Mouse (Mus musculus) liver, embryonic 15.5 days (tissue): Measurements from ENCODE around the gene Cdca8. TPM values are rescaled to one million over a fixed set of nuclear protein-coding genes. Genes with fewer than 3 reads are reported as not detected.

ENCODE experiments used
- ATAC-seq: fragments of 200-750 bp; cut with Nextera tagmentation; 2 replicates; pipeline ENCODE4 v1.8.0; 2017; ENCODE audit warnings: moderate number of reproducible peaks, mild to moderate bottlenecking, moderate library complexity; ENCODE audit not compliant: insufficient read depth
- H3K27ac ChIP-seq: fragments of 300-500 bp; sonication (generic); replicated peaks from 2 replicates; pipeline ENCODE4 v1.5.1; 2015; ENCODE audit warnings: mild to moderate bottlenecking, inconsistent platforms
- H3K27me3 ChIP-seq: fragments of 300-500 bp; sonication (generic); 2 replicates; pipeline ENCODE4 v1.6.1; 2015; ENCODE audit warnings: mild to moderate bottlenecking, inconsistent platforms
- H3K36me3 ChIP-seq: fragments of 300-500 bp; sonication (generic); replicated peaks from 2 replicates; pipeline ENCODE4 v1.6.1; 2015; ENCODE audit warnings: moderate library complexity, mild to moderate bottlenecking, inconsistent platforms
- H3K4me1 ChIP-seq: fragments of 300-500 bp; sonication (generic); replicated peaks from 2 replicates; pipeline ENCODE4 v1.6.1; 2015; ENCODE audit warnings: inconsistent platforms
- H3K4me2 ChIP-seq: fragments of 300-500 bp; sonication (generic); 2 replicates; pipeline ENCODE4 v1.6.1; 2015; ENCODE audit warnings: moderate library complexity, mild to moderate bottlenecking, inconsistent platforms
- H3K4me3 ChIP-seq: fragments of 300-500 bp; sonication (generic); replicated peaks from 2 replicates; pipeline ENCODE4 v1.5.1; 2015; ENCODE audit warnings: mild to moderate bottlenecking, inconsistent platforms
- H3K9ac ChIP-seq: fragments of 300-500 bp; sonication (generic); 2 replicates; pipeline ENCODE4 v1.6.1; 2015; ENCODE audit warnings: moderate library complexity, mild to moderate bottlenecking, inconsistent platforms
- H3K9me3 ChIP-seq: fragments of 300-500 bp; sonication (generic); replicated peaks from 2 replicates; pipeline ENCODE4 v1.6.1; 2016; ENCODE audit warnings: inconsistent platforms
- WGBS: fragments of 180-500 bp; shearing (Covaris S2); methylation state at CpG from one replicate; pipeline ENCODE4 v1.1.7; 2015; ENCODE audit warnings: mixed read lengths; ENCODE audit not compliant: insufficient replicate concordance; 5-methylcytosine and 5-hydroxymethylcytosine counted together
- polyA plus RNA-seq: library from polyadenylated mRNA; unstranded; fragments of >200 nt; fragmentation: Nextera tagmentation; extraction: Ambion mirVana; gene quantifications from 2 replicates; pipeline ENCODE4 v1.2.1, GENCODE M21; 2015

The Cdca8 gene
- polyA plus RNA-seq, 1 experiment from 2014 or later, result 118 TPM

GRCm38 (mm10) chr4:124950181-124951035, 11.3 kb upstream of the Cdca8 start:
- WGBS, result 71% methylated on average over 21 of the region's 21 CpGs
- Histone ChIP-seq H3K4me2 (no peak overlapping the region), H3K36me3 (no peaks in the 10 kb centered on the region), H3K4me3 (no peak overlapping the region), H3K27me3 (no peaks in the 10 kb centered on the region), H3K4me1 (no peaks in the 10 kb centered on the region), H3K9me3 (no peaks in the 10 kb centered on the region), H3K9ac (no peak overlapping the region), H3K27ac (no peak overlapping the region)
- no peak for ATAC-seq

DNA sequence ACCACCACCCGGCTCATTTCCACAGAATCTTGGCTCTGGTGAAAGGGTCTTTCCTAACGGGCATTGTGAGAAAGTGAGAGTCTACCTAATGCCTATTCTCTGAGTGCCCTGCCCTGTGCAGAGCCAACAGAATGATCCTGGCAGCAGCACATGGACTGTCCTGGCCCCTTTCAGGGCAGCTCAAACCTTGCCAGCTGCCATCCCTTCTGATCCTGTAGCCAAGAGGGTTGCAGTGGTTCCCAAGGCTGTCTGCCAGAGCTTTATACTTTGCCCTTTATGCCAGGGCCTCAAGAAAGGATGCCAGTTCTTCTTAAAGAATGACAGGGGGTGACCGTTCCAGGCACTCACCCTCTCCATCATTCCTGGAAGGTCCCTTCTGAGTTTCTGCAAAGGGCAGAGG, 10.4 kb upstream of the Cdca8 start:
- Histone ChIP-seq H3K27ac (no peak overlapping the region), H3K4me3 (no peak overlapping the region), H3K9me3 (no peaks in the 10 kb centered on the region), H3K27me3 (no peaks in the 10 kb centered on the region), H3K36me3 (no peaks in the 10 kb centered on the region), H3K9ac (no peak overlapping the region), H3K4me2 (no peak overlapping the region), H3K4me1 (no peaks in the 10 kb centered on the region)
- no peak for ATAC-seq
- 58% methylated on average over 3 of the region's 3 CpGs for WGBS

- WGBS, result 57% methylated on average over 2 of the region's 2 CpGs
- H3K27ac ChIP-seq, result no peak overlapping the region
- H3K4me1 ChIP-seq, result no peaks in the 10 kb centered on the region
- no peak for ATAC-seq
- no peaks in the 10 kb centered on the region for H3K27me3 ChIP-seq
- H3K4me3 ChIP-seq, result no peak overlapping the region
- no peak overlapping the region for H3K4me2 ChIP-seq
- H3K9me3 ChIP-seq, result no peaks in the 10 kb centered on the region
- peaks cover 16% of the 10 kb centered on the region for H3K36me3 ChIP-seq
- H3K9ac ChIP-seq, result no peak overlapping the region
Measured at GRCm38 (mm10) chr4:124944961-124945360, 5.8 kb upstream of the Cdca8 start.

- Histone ChIP-seq H3K9ac (no peak overlapping the region), H3K27ac (no peak overlapping the region), H3K27me3 (no peaks in the 10 kb centered on the region), H3K9me3 (no peaks in the 10 kb centered on the region), H3K4me3 (no peak overlapping the region), H3K4me2 (no peak overlapping the region), H3K36me3 (peaks cover 25% of the 10 kb centered on the region), H3K4me1 (no peaks in the 10 kb centered on the region)
- WGBS, result 68% methylated on average over 5 of the region's 5 CpGs
- no peak for ATAC-seq
Measured at GRCm38 (mm10) chr4:124943781-124944180, 4.7 kb upstream of the Cdca8 start.

GRCm38 (mm10) chr4:124943022-124943421, 3.9 kb upstream of the Cdca8 start:
- Histone ChIP-seq H3K27ac (no peak overlapping the region), H3K4me2 (no peak overlapping the region), H3K4me3 (no peak overlapping the region), H3K9me3 (no peaks in the 10 kb centered on the region), H3K4me1 (peaks cover 6% of the 10 kb centered on the region), H3K27me3 (no peaks in the 10 kb centered on the region), H3K36me3 (peaks cover 30% of the 10 kb centered on the region), H3K9ac (no peak overlapping the region)
- 3% methylated on average over 4 of the region's 4 CpGs for WGBS
- no peak for ATAC-seq

GRCm38 (mm10) chr4:124936613-124937471, 2.3 kb downstream of the Cdca8 start, which contains the start of gene 9930104L06Rik:
Gene 9930104L06Rik (plus strand): TSS chr4:124937048.
- Histone ChIP-seq H3K9ac (peak within 1 kb of the TSS; percentile 92), H3K27ac (peak within 1 kb of the TSS; percentile 84), H3K27me3 (no peaks in the 10 kb centered on the region), H3K4me2 (peak within 1 kb of the TSS; percentile 80), H3K36me3 (peaks cover 33% of the 10 kb centered on the region), H3K9me3 (no peaks in the 10 kb centered on the region), H3K4me1 (peaks cover 25% of the 10 kb centered on the region), H3K4me3 (peak within 1 kb of the TSS; percentile 91)
- WGBS, result under 1% methylated on average over 52 of the region's 52 CpGs
- ATAC-seq, result peak; percentile 99

- 88% methylated on average over 5 of the region's 5 CpGs for WGBS
- peaks cover 83% of the 10 kb centered on the region for H3K36me3 ChIP-seq
Measured at GRCm38 (mm10) chr4:124928102-124928501, 11.0 kb downstream of the Cdca8 start.

DNA sequence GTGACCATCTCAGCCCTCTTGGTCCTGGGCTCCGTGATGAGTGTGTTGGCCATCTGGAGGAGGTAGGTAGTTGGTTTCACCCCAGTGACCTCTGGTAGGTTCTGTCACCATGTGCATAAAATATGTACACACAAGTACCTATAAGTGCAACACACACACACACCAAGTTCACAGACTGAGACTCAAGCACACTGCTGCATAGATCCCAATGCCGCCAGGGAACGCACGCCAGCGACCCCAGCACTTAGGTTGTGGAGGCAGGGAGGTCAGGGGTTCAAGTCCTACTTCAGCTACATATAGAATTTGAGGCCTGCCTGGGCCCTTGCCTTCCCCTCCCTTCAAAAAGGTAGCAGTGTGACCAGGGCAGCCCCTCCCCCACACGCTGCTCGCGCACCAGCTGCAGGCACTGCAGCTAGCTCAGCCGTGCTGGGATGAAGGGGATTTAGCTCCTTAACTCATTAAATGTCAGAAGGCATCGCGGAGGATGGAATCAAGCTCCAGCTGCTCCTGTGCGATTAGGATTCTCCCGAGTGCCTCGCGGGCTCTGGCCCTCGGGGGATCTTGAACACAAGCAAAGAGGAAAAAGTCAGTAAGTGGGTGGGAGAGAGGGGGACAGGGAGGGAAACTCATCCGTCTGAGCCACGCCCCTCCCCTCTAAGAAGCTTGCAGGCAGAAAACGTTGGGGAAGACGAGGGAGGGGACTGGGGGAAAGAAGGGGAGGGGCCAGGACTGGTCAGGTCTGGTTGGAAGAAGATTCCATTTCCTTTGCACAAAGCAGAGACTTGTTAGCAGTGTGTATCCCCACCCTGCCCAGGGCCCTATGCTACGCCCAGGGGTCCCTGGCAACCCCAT, 32.9 kb downstream of the Cdca8 start:
- Histone ChIP-seq H3K27me3 (peaks cover 26% of the 10 kb centered on the region), H3K4me1 (0 out of 2 replicates have a peak, but pooled peaks cover 3% of the 10 kb centered on the region), H3K9ac (no peak overlapping the region), H3K9me3 (no peaks in the 10 kb centered on the region), H3K36me3 (no peaks in the 10 kb centered on the region), H3K27ac (no peak overlapping the region), H3K4me3 (no peak overlapping the region), H3K4me2 (no peak overlapping the region; the same call in 1 of the 2 replicates)
- 15% methylated on average over 21 of the region's 21 CpGs for WGBS
- no peak for ATAC-seq

More at GRCm38 (mm10) chr4:124928102-124928501, 11.0 kb downstream of the Cdca8 start:
- Histone ChIP-seq H3K9ac (no peak overlapping the region), H3K4me3 (no peak overlapping the region), H3K27me3 (no peaks in the 10 kb centered on the region), H3K9me3 (no peaks in the 10 kb centered on the region), H3K4me1 (no peaks in the 10 kb centered on the region), H3K27ac (no peak overlapping the region), H3K4me2 (no peak overlapping the region)
- ATAC-seq, result no peak

GRCm38 (mm10) chr4:124905417-124905816, 33.7 kb downstream of the Cdca8 start:
- Histone ChIP-seq H3K4me3 (no peak overlapping the region), H3K36me3 (no peaks in the 10 kb centered on the region), H3K27me3 (peaks cover 28% of the 10 kb centered on the region), H3K9me3 (no peaks in the 10 kb centered on the region), H3K4me1 (0 out of 2 replicates have a peak, but pooled peaks cover 3% of the 10 kb centered on the region), H3K4me2 (no peak overlapping the region), H3K27ac (no peak overlapping the region), H3K9ac (no peak overlapping the region)
- 52% methylated on average over 4 of the region's 4 CpGs for WGBS
- no peak for ATAC-seq

- Histone ChIP-seq H3K27ac (no peak overlapping the region), H3K36me3 (no peaks in the 10 kb centered on the region), H3K4me3 (no peak overlapping the region), H3K4me2 (no peak overlapping the region), H3K4me1 (peaks cover 11% of the 10 kb centered on the region; the same call in 1 of the 2 replicates), H3K9ac (no peak overlapping the region), H3K27me3 (peaks cover 54% of the 10 kb centered on the region), H3K9me3 (no peaks in the 10 kb centered on the region)
- no peak for ATAC-seq
- 20% methylated on average over 5 of the region's 5 CpGs for WGBS
Measured at GRCm38 (mm10) chr4:124899906-124900305, 39.2 kb downstream of the Cdca8 start.
